Mouse (Mus musculus) liver, adult 2 months (tissue): ENCODE results near the gene Gstm4. TPM values are rescaled to one million over a fixed set of nuclear protein-coding genes. Genes with fewer than 3 reads are reported as not detected.

Experiments used
- DNase-seq: peaks from one replicate; pipeline ENCODE4 v3.0.0-alpha.2; 2011; ENCODE audit warnings: low read depth, low spot score; ENCODE audit errors: extremely low read depth
- H3K27ac ChIP-seq: fragments of 200-500 bp; replicated peaks from 2 replicates; pipeline ENCODE4 v1.5.1; 2012; ENCODE audit warnings: low read depth, mild to moderate bottlenecking, control low read depth, inconsistent platforms, low read length; ENCODE audit not compliant: insufficient read depth
- H3K27me3 ChIP-seq: fragments of 200-500 bp; 2 replicates; pipeline ENCODE4 v1.6.1; 2012; ENCODE audit warnings: mild to moderate bottlenecking, moderate library complexity, low read length, inconsistent platforms; ENCODE audit not compliant: control insufficient read depth, insufficient read depth
- H3K36me3 ChIP-seq: fragments of 200-500 bp; 2 replicates; pipeline ENCODE4 v1.6.1; 2012; ENCODE audit warnings: low read length, inconsistent platforms; ENCODE audit not compliant: control insufficient read depth, insufficient read depth
- H3K4me1 ChIP-seq: fragments of 200-500 bp; 2 replicates; pipeline ENCODE4 v1.6.1; 2011; ENCODE audit warnings: low read length; ENCODE audit not compliant: control insufficient read depth, insufficient read depth
- H3K4me3 ChIP-seq: fragments of 200-500 bp; 2 replicates; pipeline ENCODE4 v1.5.1; 2011; ENCODE audit warnings: low read depth, mild to moderate bottlenecking, control low read depth, low read length, moderate library complexity; ENCODE audit not compliant: insufficient read depth
- H3K79me2 ChIP-seq: fragments of 200-500 bp; 2 replicates; pipeline ENCODE4 v1.6.1; 2012; ENCODE audit warnings: inconsistent platforms, mild to moderate bottlenecking, low read length, moderate library complexity; ENCODE audit not compliant: control insufficient read depth, insufficient read depth
- H3K9ac ChIP-seq: fragments of 200-500 bp; 2 replicates; pipeline ENCODE4 v1.6.1; 2012; ENCODE audit warnings: low read depth, mild to moderate bottlenecking, control low read depth, inconsistent platforms, low read length
- CTCF ChIP-seq: fragments of 200-500 bp; IDR thresholded peaks from 2 replicates; pipeline ENCODE4 v1.5.1; 2011; ENCODE audit warnings: low read depth, low read length, control low read depth
- POLR2A ChIP-seq: fragments of 200-500 bp; IDR thresholded peaks from 2 replicates; pipeline ENCODE4 v1.6.1; 2011; ENCODE audit warnings: low read length, control low read depth; ENCODE audit not compliant: insufficient read depth; ENCODE audit errors: extremely low read depth
- WGBS: fragments of 180-500 bp; shearing (Covaris S2); methylation state at CpG from one replicate; pipeline ENCODE4 v1.1.7; 2018; 5-methylcytosine and 5-hydroxymethylcytosine counted together
- polyA plus RNA-seq: library from polyadenylated mRNA; depleted of rRNA; stranded (reverse); fragments of >200 nt; gene quantifications from 2 replicates; pipeline ENCODE4 v1.2.3, GENCODE M21; 2012; rRNA removed
- total RNA-seq: library from RNA; depleted of rRNA; stranded (reverse); fragments of >200 nt; gene quantifications from 2 replicates; pipeline ENCODE4 v1.2.3, GENCODE M21; 2014; rRNA removed

Gene Gstm4
- total RNA-seq: 19.8 and 26.5 TPM in 2 replicates
- 86.0 and 98.9 TPM in 2 replicates for polyA plus RNA-seq

DNA sequence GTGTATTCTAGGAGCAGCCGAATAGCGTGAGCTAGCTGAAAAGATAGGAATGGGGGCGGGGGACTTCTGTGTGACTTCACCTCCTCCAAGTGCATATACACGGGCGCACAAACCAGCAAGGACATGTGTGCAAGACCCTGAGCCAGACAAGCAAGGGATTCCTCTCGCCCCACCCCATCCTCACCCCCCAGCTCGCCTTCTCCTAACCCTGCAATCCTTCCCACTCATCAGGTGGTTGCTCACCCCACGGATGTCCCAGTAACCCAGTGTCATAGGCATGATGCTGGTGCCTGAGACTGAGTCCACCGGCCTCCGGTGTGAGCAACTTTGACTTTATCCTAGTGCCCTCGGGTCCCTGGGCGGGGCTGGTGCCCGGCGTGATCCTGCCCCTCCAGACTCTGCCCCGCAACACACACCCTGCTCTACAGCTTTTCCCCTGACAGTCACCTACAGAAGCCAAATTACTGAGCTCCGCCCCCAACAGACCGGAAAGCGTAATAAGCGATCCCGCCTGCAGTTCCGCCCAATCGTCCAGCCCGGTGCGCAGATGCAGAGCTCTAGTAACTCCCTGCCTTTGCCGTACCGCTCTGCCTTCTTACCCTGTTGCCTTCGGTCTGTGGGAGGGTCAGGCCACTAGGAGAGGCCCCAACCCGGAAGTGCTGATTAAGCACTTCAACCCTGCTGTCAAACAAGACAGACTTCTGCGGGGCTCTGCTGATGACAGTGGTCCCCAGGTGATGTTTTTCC, at the start of gene Gstm4:
Gene Gstm4, minus strand, starts transcription at position 501 of the 747 bp plus-strand sequence.
- Histone ChIP-seq H3K9ac (peak within 1 kb of the TSS; percentile 57), H3K27me3 (no peaks in the 10 kb centered on the region), H3K79me2 (no peaks in the 10 kb centered on the region), H3K36me3 (no peaks in the 10 kb centered on the region), H3K4me1 (peaks cover 32% of the 10 kb centered on the region), H3K4me3 (peak within 1 kb of the TSS; percentile 49), H3K27ac (peak within 1 kb of the TSS; percentile 82)
- WGBS: 5% methylated on average over 29 of the region's 29 CpGs
- peak; percentile 96 for DNase-seq
- TF ChIP-seq CTCF: 0 out of 2 replicates have a peak, but pooled peaks have one; percentile 5
- TF ChIP-seq POLR2A: peak; percentile 59; the same call in 1 of the 2 replicates

DNA sequence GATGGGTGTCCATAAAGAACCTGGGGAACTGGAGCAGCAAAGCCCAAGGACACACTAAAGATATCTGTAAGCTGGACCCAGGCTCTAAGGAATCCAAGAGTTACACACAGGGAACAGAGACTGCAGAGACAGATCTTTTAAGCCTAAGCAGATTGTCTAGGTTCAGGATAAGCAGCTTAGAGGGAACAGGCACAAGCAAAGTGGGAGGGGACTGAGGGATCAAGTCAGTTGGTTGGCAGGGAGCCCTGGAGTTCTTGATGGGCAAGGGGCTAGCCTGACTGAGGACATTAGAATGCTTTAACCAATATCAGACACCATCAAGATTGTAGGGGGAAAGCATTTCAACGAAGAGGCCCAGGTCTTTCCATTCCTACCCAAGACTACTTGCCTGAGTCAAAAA, 49.5 kb upstream of the Gstm4 start:
- no peak for DNase-seq

DNA sequence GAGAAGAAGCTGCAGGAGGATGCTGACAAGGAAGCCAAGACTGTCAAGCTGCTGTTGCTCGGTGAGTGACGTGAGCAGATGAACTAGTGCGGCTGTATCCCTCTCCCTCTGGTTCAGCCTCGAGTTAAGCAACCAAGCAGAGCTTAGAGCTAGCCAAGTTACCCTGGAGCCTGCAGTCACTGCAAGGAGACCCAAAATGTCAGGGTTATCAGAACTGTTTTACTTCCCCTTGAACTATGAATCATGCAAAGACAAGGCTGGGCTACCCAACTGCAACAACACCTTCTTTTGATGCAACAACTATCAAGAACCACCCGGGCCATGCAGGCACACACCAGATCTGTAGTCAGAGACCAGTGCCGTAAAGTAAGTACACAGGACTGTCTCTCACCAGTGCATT, 48.6 kb upstream of the Gstm4 start:
- H3K36me3 ChIP-seq: no peaks in the 10 kb centered on the region
- no peaks in the 10 kb centered on the region; the same call in 1 of the 2 replicates for H3K4me1 ChIP-seq
- TF ChIP-seq POLR2A (no peak), CTCF (no peak)
- no peak overlapping the region for H3K4me3 ChIP-seq
- WGBS: 70% methylated on average over 6 of the region's 6 CpGs
- no peak overlapping the region for H3K9ac ChIP-seq
- no peak for DNase-seq
- H3K27me3 ChIP-seq: no peaks in the 10 kb centered on the region
- no peaks in the 10 kb centered on the region for H3K79me2 ChIP-seq
- no peak overlapping the region for H3K27ac ChIP-seq

More for the DNA sequence above, 49.5 kb upstream of the Gstm4 start:
- Histone ChIP-seq H3K4me1 (no peaks in the 10 kb centered on the region; the same call in 1 of the 2 replicates), H3K79me2 (no peaks in the 10 kb centered on the region), H3K36me3 (no peaks in the 10 kb centered on the region), H3K27ac (no peak overlapping the region), H3K27me3 (no peaks in the 10 kb centered on the region), H3K4me3 (no peak overlapping the region), H3K9ac (no peak overlapping the region)
- no peak for TF ChIP-seq CTCF
- TF ChIP-seq POLR2A: no peak
- WGBS: 85% methylated on average over 1 of the region's 1 CpGs

DNA sequence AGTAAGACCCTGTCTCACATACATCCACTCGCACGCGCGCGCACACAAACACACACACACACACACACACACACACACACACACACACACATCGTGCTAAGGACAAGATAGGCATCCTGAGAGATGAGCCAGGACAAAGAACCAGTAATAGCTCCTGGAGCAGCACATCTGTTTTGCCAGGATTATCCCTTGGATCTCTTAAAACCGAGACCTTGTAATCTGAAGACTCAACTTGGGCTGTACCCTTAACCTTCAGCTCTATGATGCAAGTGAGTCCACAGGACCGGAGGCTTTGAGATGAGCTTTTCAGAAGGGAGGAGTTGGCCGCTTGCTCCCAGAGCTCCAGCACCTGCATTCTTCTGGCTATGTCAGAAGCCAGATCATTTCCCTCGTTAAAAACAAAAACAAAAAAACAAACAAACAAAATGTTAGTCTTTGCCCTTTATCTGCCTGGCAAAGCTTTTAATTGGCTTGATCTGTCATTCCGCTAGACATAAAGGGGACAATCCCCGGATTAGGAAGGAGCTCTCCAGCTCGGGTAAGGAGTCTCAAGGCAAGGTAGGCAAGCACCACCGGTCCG, 47.9 kb upstream of the Gstm4 start, which contains the start of gene Gnat2:
Gene Gnat2, plus strand, starts transcription at position 254 of the 580 bp plus-strand sequence.
- no peak within 1 kb of the TSS for H3K27ac ChIP-seq

DNA sequence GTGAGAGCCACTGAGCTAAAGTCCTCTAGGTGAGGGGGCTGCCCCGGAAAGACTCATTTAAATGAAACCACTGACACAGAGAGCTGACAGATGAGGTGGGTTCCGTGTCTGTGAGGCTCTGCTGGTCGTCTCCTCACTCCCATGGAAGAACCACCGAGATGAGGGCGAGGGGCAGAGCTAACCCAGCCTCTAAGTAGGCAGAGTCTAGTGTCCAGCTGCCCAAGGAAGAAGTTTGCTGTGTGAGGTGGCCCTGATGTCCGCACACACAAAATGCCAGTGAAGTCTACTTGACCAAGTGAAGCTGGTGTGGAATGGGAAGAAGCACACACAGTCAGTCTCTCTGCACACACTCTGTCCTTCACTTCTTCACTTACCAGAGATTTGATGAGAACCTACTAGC, 47.3 kb upstream of the Gstm4 start:
- Histone ChIP-seq H3K27me3 (no peaks in the 10 kb centered on the region), H3K27ac (no peak overlapping the region), H3K4me1 (peaks cover under 1% of the 10 kb centered on the region), H3K9ac (no peak overlapping the region), H3K36me3 (no peaks in the 10 kb centered on the region), H3K79me2 (no peaks in the 10 kb centered on the region), H3K4me3 (no peak overlapping the region)
- 85% methylated on average over 6 of the region's 6 CpGs for WGBS
- TF ChIP-seq CTCF: no peak
- no peak for TF ChIP-seq POLR2A
- DNase-seq: no peak

More for the DNA sequence above, 47.9 kb upstream of the Gstm4 start, which contains the start of gene Gnat2:
- no peaks in the 10 kb centered on the region for H3K36me3 ChIP-seq
- DNase-seq: no peak
- H3K4me1 ChIP-seq: no peaks in the 10 kb centered on the region; the same call in 1 of the 2 replicates
- no peaks in the 10 kb centered on the region for H3K79me2 ChIP-seq
- TF ChIP-seq CTCF (no peak), POLR2A (no peak)
- H3K9ac ChIP-seq: no peak within 1 kb of the TSS
- 83% methylated on average over 15 of the region's 15 CpGs for WGBS
- H3K27me3 ChIP-seq: no peaks in the 10 kb centered on the region
- H3K4me3 ChIP-seq: no peak within 1 kb of the TSS
